Mouse (Mus musculus) megakaryocyte, embryonic 14.5 days (primary cell): ENCODE results near the gene Smim7. TPM values are rescaled to one million over a fixed set of nuclear protein-coding genes. Genes with fewer than 3 reads are reported as not detected.

Experiments
- H3K27me3 ChIP-seq: replicated peaks from 2 replicates; pipeline ENCODE3; 2012; ENCODE audit warnings: inconsistent platforms
- H3K36me3 ChIP-seq: replicated peaks from 2 replicates; pipeline ENCODE3; 2012; ENCODE audit warnings: low read length, inconsistent platforms, mixed read lengths
- H3K4me1 ChIP-seq: 2 replicates; pipeline ENCODE4 v1.6.1; 2012; ENCODE audit warnings: inconsistent platforms
- H3K4me3 ChIP-seq: replicated peaks from 2 replicates; pipeline ENCODE3; 2012; ENCODE audit warnings: moderate library complexity, mild to moderate bottlenecking, inconsistent platforms
- H3K9me3 ChIP-seq: 2 replicates; pipeline ENCODE4 v1.6.1; 2012; ENCODE audit warnings: inconsistent platforms
- FLI1 ChIP-seq: IDR thresholded peaks from 2 replicates; pipeline ENCODE4 v1.6.1; 2012; ENCODE audit warnings: low read length, inconsistent platforms, mixed read lengths
- GATA1 ChIP-seq: IDR thresholded peaks from 3 replicates; pipeline ENCODE4 v1.6.1; 2012; ENCODE audit warnings: mixed read lengths, low read length, inconsistent platforms, borderline replicate concordance
- polyA plus RNA-seq: library from polyadenylated mRNA; stranded (reverse); fragments of >175 nt; gene quantifications from 2 replicates; pipeline ENCODE4 v1.2.3, GENCODE M21; 2012; ENCODE audit warnings: low replicate concordance; ENCODE audit not compliant: insufficient read depth

The Smim7 gene
- polyA plus RNA-seq, 1 experiment: 5.6 TPM

DNA sequence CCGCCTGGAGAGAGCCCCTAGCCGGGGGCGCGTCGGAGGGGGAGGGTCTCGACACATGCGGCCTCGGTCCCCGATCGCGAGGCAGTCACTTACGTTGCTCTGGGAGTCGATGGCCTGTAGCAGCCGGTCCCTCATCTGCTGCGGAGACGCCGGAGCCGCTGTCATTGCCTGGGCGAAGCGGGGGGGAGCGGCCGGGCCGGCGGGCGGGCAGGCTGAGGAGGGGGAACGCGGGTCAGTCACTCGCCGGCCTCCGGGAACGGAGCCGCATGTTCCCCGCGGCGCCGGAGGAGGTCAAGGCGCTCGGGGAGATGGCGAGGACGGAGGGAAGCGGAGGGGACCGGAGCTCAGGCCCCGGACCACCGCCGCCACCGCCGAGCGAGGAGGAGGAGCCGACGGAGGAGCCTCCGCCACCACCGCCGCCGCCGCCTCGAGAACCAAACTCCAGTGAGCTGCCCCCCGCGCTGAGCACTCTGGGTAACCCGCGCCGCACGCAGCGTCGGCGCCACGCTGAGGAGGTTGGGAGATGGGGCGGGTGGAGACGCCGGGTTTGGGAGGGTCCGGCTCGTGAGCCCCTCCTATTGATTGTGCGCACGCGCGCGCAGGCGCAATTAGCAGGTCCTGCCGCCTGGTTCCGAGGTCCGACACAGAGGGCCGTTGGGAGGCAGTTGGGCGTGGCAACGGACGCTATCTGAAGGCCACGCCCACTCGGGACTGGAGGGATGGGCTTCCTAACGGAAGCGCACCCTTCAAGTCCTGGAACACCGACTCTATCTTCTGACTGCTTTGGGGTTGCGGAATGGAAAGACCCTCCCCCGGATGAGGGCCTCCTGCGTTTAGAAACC, 22.9 kb downstream of the Smim7 start, which contains the start of gene Med26:
Gene Med26 (minus strand): TSS at position 469 of the 842 bp plus-strand sequence.
- H3K36me3 ChIP-seq: peaks cover 50% of the 10 kb centered on the region
- H3K4me1 ChIP-seq: peaks cover 78% of the 10 kb centered on the region
- H3K9me3 ChIP-seq: no peaks in the 10 kb centered on the region
- H3K4me3 ChIP-seq: peak within 1 kb of the TSS; percentile 99
- no peak for TF ChIP-seq FLI1
- no peak for TF ChIP-seq GATA1
- no peaks in the 10 kb centered on the region for H3K27me3 ChIP-seq

DNA sequence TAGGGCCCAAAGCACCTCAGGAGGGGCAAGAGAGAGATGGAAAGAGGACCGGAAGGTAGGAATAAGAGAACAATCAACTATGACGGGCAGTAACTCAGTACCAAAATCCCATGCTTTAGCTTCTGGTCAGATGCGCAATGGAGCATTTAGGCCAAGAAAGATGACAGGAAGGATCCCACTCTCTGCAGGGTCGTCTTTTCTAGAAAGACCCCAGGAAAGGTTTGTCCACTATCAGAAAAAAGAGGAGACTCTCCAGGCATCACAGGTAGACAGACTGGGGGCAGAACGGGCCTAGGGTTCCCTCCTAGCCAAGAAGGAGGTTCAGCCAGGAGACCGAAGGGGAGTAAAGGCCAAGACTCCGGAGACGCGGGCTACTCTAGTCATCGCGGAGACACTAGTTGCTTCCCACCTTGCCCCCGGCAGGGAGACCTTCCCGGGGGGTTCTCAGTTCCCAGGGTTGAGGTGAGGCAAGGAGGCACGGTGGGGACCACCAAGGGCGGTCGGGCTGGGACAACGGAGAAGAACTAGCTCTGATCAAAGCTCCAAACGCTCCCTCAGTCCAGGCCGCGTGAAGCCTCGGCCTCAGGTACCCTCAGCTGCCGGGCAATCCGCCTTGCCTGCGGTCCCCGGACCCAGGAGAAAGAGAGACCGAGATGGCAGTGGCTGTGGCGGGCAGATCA, 23.6 kb downstream of the Smim7 start:
- Histone ChIP-seq H3K27me3 (no peaks in the 10 kb centered on the region), H3K36me3 (peaks cover 46% of the 10 kb centered on the region), H3K9me3 (no peaks in the 10 kb centered on the region), H3K4me1 (peaks cover 78% of the 10 kb centered on the region), H3K4me3 (peak overlapping the region; percentile 99)
- TF ChIP-seq FLI1 (no peak), GATA1 (no peak)

DNA sequence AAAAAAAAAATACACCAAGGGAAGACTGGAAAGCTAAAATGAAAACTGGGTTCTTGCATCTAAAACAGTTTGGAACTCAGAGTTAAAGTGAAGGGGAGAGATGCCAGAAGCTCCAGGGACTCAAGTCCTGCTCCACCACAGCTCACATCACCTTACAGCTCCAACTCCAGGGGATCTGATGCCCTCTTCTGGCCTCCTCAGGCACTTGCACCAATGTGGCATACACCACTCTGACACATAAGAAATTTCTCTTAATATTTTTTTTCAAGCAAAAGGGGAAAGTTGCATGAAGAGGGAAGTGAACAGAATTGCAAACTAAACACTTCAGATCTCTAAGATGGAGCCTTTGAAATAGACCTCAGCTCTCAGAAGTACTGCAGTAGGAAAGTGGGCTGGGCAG, 31.7 kb downstream of the Smim7 start:
- Histone ChIP-seq H3K27me3 (no peaks in the 10 kb centered on the region), H3K4me3 (no peak overlapping the region), H3K4me1 (peaks cover 85% of the 10 kb centered on the region), H3K36me3 (peaks cover 29% of the 10 kb centered on the region), H3K9me3 (no peaks in the 10 kb centered on the region)
- TF ChIP-seq GATA1 (no peak), FLI1 (no peak)

DNA sequence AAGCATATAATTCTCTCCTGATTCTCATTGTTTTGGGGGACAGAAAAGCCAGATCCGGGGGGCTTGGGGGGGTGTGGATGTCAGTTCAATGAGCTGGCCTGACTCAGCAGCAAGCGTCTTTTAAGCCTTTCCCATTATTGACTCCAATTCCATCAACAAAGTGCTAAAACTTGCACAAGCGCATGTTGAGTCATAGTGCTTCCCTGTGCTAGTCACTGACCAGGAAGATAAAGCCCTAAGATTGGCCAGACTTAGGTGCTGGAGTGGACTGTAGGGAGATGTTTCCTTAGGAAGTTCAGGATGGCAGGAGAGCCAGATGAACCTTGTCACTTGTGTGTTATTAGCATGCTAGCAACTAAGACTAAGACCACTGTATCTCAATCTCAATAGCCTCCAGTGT, 36.0 kb downstream of the Smim7 start:
- TF ChIP-seq GATA1 (no peak), FLI1 (no peak)
- Histone ChIP-seq H3K4me1 (peaks cover 83% of the 10 kb centered on the region), H3K4me3 (no peak overlapping the region), H3K9me3 (no peaks in the 10 kb centered on the region), H3K36me3 (peaks cover 29% of the 10 kb centered on the region), H3K27me3 (no peaks in the 10 kb centered on the region)

DNA sequence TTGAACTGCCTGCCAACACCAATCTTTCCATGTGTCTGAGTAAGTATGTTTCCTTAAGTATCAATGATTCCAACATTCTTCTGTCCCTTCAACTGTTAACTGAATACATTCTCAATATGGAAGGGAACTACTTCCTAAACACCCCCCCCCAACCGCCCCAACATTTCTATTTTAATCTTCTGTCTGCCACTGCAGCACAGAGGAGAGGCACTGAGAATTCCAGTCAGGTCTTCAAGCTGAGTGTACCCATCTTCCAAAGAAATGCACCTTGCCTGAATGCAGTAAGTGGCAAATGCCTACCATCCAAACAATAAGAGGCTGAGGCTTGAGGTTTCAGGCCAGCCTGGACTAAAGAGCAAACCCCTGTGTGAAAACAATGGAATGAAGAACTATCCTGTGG, 38.8 kb downstream of the Smim7 start:
- Histone ChIP-seq H3K36me3 (peaks cover 42% of the 10 kb centered on the region), H3K9me3 (no peaks in the 10 kb centered on the region), H3K4me1 (peaks cover 60% of the 10 kb centered on the region), H3K4me3 (no peak overlapping the region), H3K27me3 (no peaks in the 10 kb centered on the region)
- TF ChIP-seq GATA1: no peak
- no peak for TF ChIP-seq FLI1

DNA sequence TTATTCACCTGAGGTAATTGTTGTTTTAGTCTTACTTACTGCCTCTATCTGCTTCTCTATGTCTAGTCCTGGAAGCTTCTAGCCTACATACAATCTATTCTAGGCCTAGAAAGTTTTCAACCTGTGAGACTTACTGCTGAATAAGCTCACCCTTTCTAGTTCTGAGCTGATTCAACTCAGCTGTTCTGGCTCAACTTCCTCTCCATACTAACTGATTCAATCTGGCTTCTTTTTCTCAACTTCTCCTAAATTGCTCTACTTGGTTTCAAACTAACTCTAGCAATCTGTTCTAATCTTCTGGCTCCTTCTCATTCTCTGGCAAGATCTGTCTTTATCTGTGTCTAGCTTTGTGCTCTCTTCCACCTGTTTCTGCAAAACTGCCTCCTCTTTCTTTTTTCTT, 49.0 kb downstream of the Smim7 start:
- Histone ChIP-seq H3K4me3 (no peak overlapping the region), H3K4me1 (peaks cover 61% of the 10 kb centered on the region), H3K9me3 (0 out of 2 replicates have a peak, but pooled peaks cover 4% of the 10 kb centered on the region), H3K27me3 (no peaks in the 10 kb centered on the region), H3K36me3 (peaks cover 41% of the 10 kb centered on the region)
- TF ChIP-seq FLI1 (no peak), GATA1 (no peak)

DNA sequence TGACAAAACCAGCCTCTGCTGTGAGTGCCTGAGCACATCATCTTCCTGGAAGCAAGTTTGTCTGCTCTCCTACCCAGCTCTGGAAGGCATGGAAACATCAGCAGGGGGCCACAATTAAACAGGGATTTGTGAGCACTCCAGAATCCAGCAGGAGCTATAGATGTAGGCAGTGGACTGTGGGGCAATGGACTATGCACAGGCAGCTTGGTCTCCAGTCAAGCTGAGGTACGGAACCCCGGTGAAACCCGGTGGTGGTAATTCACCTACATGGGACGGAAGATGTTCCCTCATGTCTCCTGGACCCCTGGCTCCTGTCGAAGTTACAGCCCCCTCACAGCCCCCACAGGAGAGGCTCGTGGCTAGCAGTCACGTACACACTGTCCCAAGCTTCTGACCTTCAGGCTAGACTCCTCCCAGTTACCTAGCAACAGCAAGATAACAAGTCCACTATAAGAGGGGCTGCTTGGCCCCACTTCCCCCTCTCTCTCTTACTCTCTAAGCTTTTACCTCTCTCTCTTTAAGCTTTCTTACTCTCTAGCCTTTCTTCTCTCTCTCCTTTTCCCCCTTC, 53.4 kb downstream of the Smim7 start:
- H3K4me1 ChIP-seq: peaks cover 86% of the 10 kb centered on the region
- H3K4me3 ChIP-seq: no peak overlapping the region
- H3K9me3 ChIP-seq: no peaks in the 10 kb centered on the region
- peaks cover 44% of the 10 kb centered on the region for H3K36me3 ChIP-seq
- no peak for TF ChIP-seq FLI1
- TF ChIP-seq GATA1: no peak
- no peaks in the 10 kb centered on the region for H3K27me3 ChIP-seq

Other genes with a start within 250 kb of the Smim7 start
- gene Eps15l1, start 149.6 kb downstream of the Smim7 start, polyA plus RNA-seq: 5.9 and 8.1 TPM in 2 replicates
- gene Calr3, start 127.2 kb downstream of the Smim7 start, polyA plus RNA-seq: not detected in 2 replicates
- 0.77 and 1.3 TPM in 2 replicates for gene 1700030K09Rik, start 127.2 kb downstream of the Smim7 start, polyA plus RNA-seq
- gene Cherp, start 95.9 kb downstream of the Smim7 start, polyA plus RNA-seq: 85.3 and 112 TPM in 2 replicates
- 2.1 and 2.4 TPM in 2 replicates for gene Slc35e1, start 78.5 kb downstream of the Smim7 start, polyA plus RNA-seq
- gene Med26, start 22.8 kb downstream of the Smim7 start, polyA plus RNA-seq: 19.9 and 33.8 TPM in 2 replicates
- gene Tmem38a, start 967 bp upstream of the Smim7 start, polyA plus RNA-seq: 3.5 TPM in 1 of 2 replicates, not detected in the other
- gene Nwd1, start 75.6 kb upstream of the Smim7 start, polyA plus RNA-seq: 0.11 and 0.58 TPM in 2 replicates
- gene Sin3b, start 152.2 kb upstream of the Smim7 start, polyA plus RNA-seq: 104 and 124 TPM in 2 replicates
- gene F2rl3, start 190.8 kb upstream of the Smim7 start, polyA plus RNA-seq: 116 and 408 TPM in 2 replicates